Mouse (Mus musculus) testis, adult 2 months (tissue): Measurements from ENCODE around the gene Zfp444. TPM values are rescaled to one million over a fixed set of nuclear protein-coding genes. Genes with fewer than 3 reads are reported as not detected.

ENCODE experiments used
- H3K27ac ChIP-seq: fragments of 200-500 bp; 2 replicates; pipeline ENCODE4 v1.5.1; 2012; ENCODE audit warnings: low read depth, low read length; ENCODE audit not compliant: control insufficient read depth, insufficient read depth
- H3K27me3 ChIP-seq: fragments of 200-500 bp; 2 replicates; pipeline ENCODE4 v1.6.1; 2012; ENCODE audit warnings: mild to moderate bottlenecking, low read length, moderate library complexity; ENCODE audit not compliant: control insufficient read depth, insufficient read depth
- H3K36me3 ChIP-seq: fragments of 200-500 bp; 2 replicates; pipeline ENCODE4 v1.6.1; 2012; ENCODE audit warnings: mild to moderate bottlenecking, low read length; ENCODE audit not compliant: control insufficient read depth, insufficient read depth
- H3K4me1 ChIP-seq: fragments of 200-500 bp; 2 replicates; pipeline ENCODE4 v1.6.1; 2012; ENCODE audit warnings: low read length; ENCODE audit not compliant: control insufficient read depth, insufficient read depth
- H3K4me3 ChIP-seq: fragments of 200-500 bp; 2 replicates; pipeline ENCODE4 v1.5.1; 2012; ENCODE audit warnings: low read depth, mild to moderate bottlenecking, low read length, moderate library complexity, mixed read lengths; ENCODE audit not compliant: control insufficient read depth
- CTCF ChIP-seq: fragments of 200-500 bp; IDR thresholded peaks from 2 replicates; pipeline ENCODE4 v1.5.1; 2012; ENCODE audit warnings: low read depth, mild to moderate bottlenecking, inconsistent platforms, low read length, moderate library complexity; ENCODE audit not compliant: control insufficient read depth, insufficient read depth, insufficient replicate concordance
- POLR2A ChIP-seq: fragments of 200-500 bp; IDR thresholded peaks from 2 replicates; pipeline ENCODE4 v1.6.1; 2012; ENCODE audit warnings: low read depth, mild to moderate bottlenecking, inconsistent platforms, low read length, moderate library complexity; ENCODE audit not compliant: control insufficient read depth
- polyA plus RNA-seq: library from polyadenylated mRNA; depleted of rRNA; stranded (reverse); fragments of >200 nt; gene quantifications from 2 replicates; pipeline ENCODE4 v1.2.3, GENCODE M21; 2012

The Zfp444 gene
- polyA plus RNA-seq, 1 experiment, result 21.6 TPM

- Histone ChIP-seq H3K4me3 (no peak overlapping the region), H3K27ac (peak overlapping the region; percentile 30), H3K27me3 (no peaks in the 10 kb centered on the region), H3K4me1 (peaks cover 10% of the 10 kb centered on the region), H3K36me3 (no peaks in the 10 kb centered on the region; the same call in 1 of the 2 replicates)
- TF ChIP-seq CTCF, result no peak
- no peak for TF ChIP-seq POLR2A
Measured at GRCm38 (mm10) chr7:6145423-6146188, 26.4 kb upstream of the Zfp444 start.

GRCm38 (mm10) chr7:6146194-6146981, 25.6 kb upstream of the Zfp444 start:
- Histone ChIP-seq H3K4me3 (no peak overlapping the region), H3K27me3 (no peaks in the 10 kb centered on the region), H3K36me3 (no peaks in the 10 kb centered on the region; the same call in 1 of the 2 replicates), H3K27ac (peak overlapping the region; percentile 43), H3K4me1 (peaks cover 13% of the 10 kb centered on the region)
- TF ChIP-seq CTCF (no peak), POLR2A (no peak)

- peak overlapping the region; percentile 43; the same call in 1 of the 2 replicates for H3K27ac ChIP-seq
- H3K27me3 ChIP-seq, result no peaks in the 10 kb centered on the region
- TF ChIP-seq POLR2A (no peak), CTCF (no peak)
- H3K4me1 ChIP-seq, result peaks cover 15% of the 10 kb centered on the region
- no peaks in the 10 kb centered on the region; the same call in 1 of the 2 replicates for H3K36me3 ChIP-seq
- H3K4me3 ChIP-seq, result no peak overlapping the region
Measured at GRCm38 (mm10) chr7:6146982-6147325, 25.1 kb upstream of the Zfp444 start.

GRCm38 (mm10) chr7:6147688-6148087, 24.3 kb upstream of the Zfp444 start:
- Histone ChIP-seq H3K4me1 (peaks cover 18% of the 10 kb centered on the region), H3K4me3 (no peak overlapping the region), H3K27me3 (no peaks in the 10 kb centered on the region), H3K36me3 (no peaks in the 10 kb centered on the region), H3K27ac (peak overlapping the region; percentile 62; the same call in 1 of the 2 replicates)
- TF ChIP-seq CTCF (no peak), POLR2A (no peak)

- no peaks in the 10 kb centered on the region for H3K36me3 ChIP-seq
- H3K4me3 ChIP-seq, result no peak overlapping the region
- no peak for TF ChIP-seq POLR2A
- TF ChIP-seq CTCF, result no peak
- peaks cover 21% of the 10 kb centered on the region for H3K4me1 ChIP-seq
- H3K27ac ChIP-seq, result peak overlapping the region; percentile 28; the same call in 1 of the 2 replicates
- H3K27me3 ChIP-seq, result no peaks in the 10 kb centered on the region
Measured at GRCm38 (mm10) chr7:6151266-6151665, 20.8 kb upstream of the Zfp444 start.

- Histone ChIP-seq H3K27ac (peak overlapping the region; percentile 56), H3K4me3 (no peak overlapping the region), H3K27me3 (no peaks in the 10 kb centered on the region), H3K4me1 (peaks cover 21% of the 10 kb centered on the region), H3K36me3 (no peaks in the 10 kb centered on the region)
- TF ChIP-seq CTCF, result no peak
- no peak for TF ChIP-seq POLR2A
Measured at GRCm38 (mm10) chr7:6152036-6152435, 20.0 kb upstream of the Zfp444 start.

- Histone ChIP-seq H3K4me3 (no peak overlapping the region), H3K4me1 (peaks cover 21% of the 10 kb centered on the region), H3K27me3 (no peaks in the 10 kb centered on the region), H3K27ac (peak overlapping the region; percentile 49; the same call in 1 of the 2 replicates), H3K36me3 (no peaks in the 10 kb centered on the region)
- TF ChIP-seq CTCF (no peak), POLR2A (no peak)
Measured at GRCm38 (mm10) chr7:6153131-6153530, 18.9 kb upstream of the Zfp444 start.
